Mouse (Mus musculus) olfactory bulb, adult 2 months (tissue): Measurements from ENCODE around the gene Bckdk.

Source experiments
- CTCF ChIP-seq: fragments of 200-500 bp; IDR thresholded peaks from 2 replicates; pipeline ENCODE4 v1.5.1; 2012; ENCODE audit warnings: low read depth, mild to moderate bottlenecking, low read length, moderate library complexity; ENCODE audit not compliant: insufficient read depth
- POLR2A ChIP-seq: fragments of 200-500 bp; IDR thresholded peaks from 2 replicates; pipeline ENCODE4 v1.6.1; 2012; ENCODE audit warnings: mild to moderate bottlenecking, low read depth, low read length, moderate library complexity; ENCODE audit not compliant: insufficient read depth

DNA sequence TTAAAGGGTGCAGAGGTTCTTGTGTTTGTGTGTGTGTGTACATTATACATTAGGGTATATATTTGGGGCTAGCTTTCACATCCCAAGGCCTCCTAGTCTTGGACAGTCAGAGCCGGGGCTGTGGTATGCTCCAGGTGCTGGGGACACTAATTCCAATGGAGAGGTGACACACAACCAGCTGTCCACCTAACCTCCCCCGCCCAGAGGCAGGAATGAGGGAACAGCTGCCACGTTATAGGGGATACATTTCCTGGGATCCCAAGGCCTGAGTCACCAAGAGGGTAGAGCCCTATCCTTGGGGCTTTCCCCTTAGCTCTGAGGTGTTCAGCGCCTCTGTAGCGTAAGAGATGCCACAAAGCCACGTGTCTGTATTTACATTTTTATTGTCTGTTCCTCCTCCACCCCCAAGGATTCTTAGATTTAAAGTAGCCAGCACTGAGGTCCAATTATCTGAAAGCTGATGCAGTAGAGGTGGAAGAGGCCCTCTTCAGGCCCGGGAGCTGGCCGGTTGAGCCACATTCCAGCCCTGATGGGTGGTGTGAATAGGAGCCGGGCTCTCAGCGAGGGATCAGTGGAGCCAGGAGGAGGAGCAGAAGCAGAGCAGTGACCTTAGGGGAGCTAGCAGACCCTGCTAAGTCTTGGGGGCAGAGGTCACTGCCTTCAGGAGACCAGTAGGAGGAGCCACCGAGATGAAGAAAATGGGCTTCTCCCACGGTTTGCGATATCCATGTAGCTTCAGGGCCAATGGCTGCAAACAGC, 28.6 kb downstream of the Bckdk start:
- no peak for TF ChIP-seq CTCF
- no peak for TF ChIP-seq POLR2A
